Mouse (Mus musculus) Patski (cell line): ENCODE measurements at regions not wholly inside any gene's neighbourhood (a gene's known extent, or its start where the extent isn't known, plus 50 kb on each side); places are given as distances from the start of the nearest gene placed in this dataset.

Experiments
- ATAC-seq: fragments of 100-300 bp; one replicate; pipeline ENCODE4 v1.8.0; 2021
- CTCF ChIA-PET: fragments of 350-600 bp; sonication (Branson Sonifier 250); formaldehyde crosslinking; loops from one replicate; lab custom pipeline; 2022; ENCODE audit warnings: inconsistent platforms; lab: Charles Lee
- POLR2A ChIA-PET: fragments of 350-600 bp; sonication (Branson Sonifier 250); formaldehyde crosslinking; loops from one replicate; lab custom pipeline; 2022; ENCODE audit warnings: antibody characterized with exemption, inconsistent platforms; lab: Charles Lee
- DNase-seq: peaks from one replicate; pipeline ENCODE4 v3.0.0-alpha.2; 2011; ENCODE audit warnings: low read depth, low spot score
- H3K27me3 ChIP-seq: fragments of 371-371 bp; one replicate; pipeline ENCODE4 v1.5.1; 2021
- CTCF ChIP-seq: fragments of 100-300 bp; IDR thresholded peaks from one replicate; pipeline ENCODE4 v1.5.1; 2021
- in situ Hi-C: fragments of 300-500 bp; cut with MboI; formaldehyde crosslinking; loops from 3 replicates; pipeline ENCODE4 v1.11.1; 2018; ENCODE audit warnings: low pct_unique_long_range_greater_than_20kb, mixed read lengths

DNA sequence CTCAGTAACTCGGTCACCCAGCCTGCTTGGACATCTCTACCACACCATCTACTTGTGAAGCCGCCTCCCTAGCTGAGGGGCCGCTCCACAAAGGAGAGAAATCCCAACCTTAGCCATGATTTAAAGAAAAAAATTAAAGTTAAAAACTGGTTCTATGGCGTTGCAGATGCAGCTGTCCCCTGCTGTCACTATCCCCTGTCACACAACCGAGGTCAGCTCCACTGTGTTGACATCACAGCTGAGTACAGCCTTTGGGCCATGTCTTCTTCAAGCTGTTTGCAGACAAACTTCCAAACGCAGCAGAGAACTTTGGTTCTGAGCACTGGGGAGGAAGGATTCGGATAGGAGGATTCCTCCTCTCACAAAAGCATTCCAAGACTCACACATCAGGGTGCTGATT lies 278.1 kb upstream of the Pabpc6 start:
- ChIA-PET POLR2A (no interaction called here), CTCF (interaction anchor here (1.2 kb wide), 1 partner anchor 23 kb away, joined by 3 read pairs; no protein-coding TSS in a partner anchor)
- no peak for TF ChIP-seq CTCF
- ATAC-seq (no peak), DNase-seq (no peak)
- in situ Hi-C loops, result no loop called here
- H3K27me3 ChIP-seq, result no peaks in the 10 kb centered on the region

- H3K27me3 ChIP-seq, result no peaks in the 10 kb centered on the region
- DNase-seq (no peak), ATAC-seq (no peak)
- POLR2A ChIA-PET, result no interaction called here
- TF ChIP-seq CTCF, result peak; percentile 62
- CTCF ChIA-PET, result interaction anchor here (1.2 kb wide), 1 partner anchor 366 kb away, joined by 3 read pairs; no protein-coding TSS in a partner anchor
- in situ Hi-C loops, result loop anchor here (5.0 kb wide), 1 partner anchor 368 kb away; no protein-coding TSS in a partner anchor
These were observed 275.0 kb upstream of the Pabpc6 start for GRCm38 (mm10) chr17:9944513-9944912.

DNA sequence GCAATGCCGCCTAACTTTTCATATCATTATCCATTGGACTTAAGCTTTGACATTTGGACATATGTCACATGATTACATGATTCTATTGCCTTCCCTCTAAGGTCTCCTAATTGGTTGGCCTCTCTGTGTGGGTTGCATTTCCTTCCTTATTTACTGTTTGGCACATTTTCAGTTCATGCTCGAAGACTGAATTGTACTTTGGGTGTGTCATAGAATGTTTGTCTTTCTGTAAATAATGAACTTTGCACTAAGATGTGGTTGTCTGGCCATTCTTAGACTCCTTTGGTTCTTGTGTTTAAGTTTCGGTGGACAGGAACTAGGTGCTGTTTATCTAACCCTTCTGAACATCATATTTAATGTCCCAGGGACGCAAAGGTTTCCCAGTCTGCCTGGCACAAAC lies 272.7 kb upstream of the Pabpc6 start:
- in situ Hi-C loops, result loop anchor here (5.0 kb wide), 1 partner anchor 370 kb away; no protein-coding TSS in a partner anchor
- ATAC-seq, result no peak

GRCm38 (mm10) chr17:9939576-9939975 lies 270.1 kb upstream of the Pabpc6 start:
- ChIA-PET POLR2A (no interaction called here), CTCF (interaction anchor here (1.1 kb wide), 1 partner anchor 11 kb away, joined by 3 read pairs; no protein-coding TSS in a partner anchor)
- DNase-seq (no peak), ATAC-seq (no peak)
- no peak for TF ChIP-seq CTCF
- in situ Hi-C loops, result no loop called here
- peaks cover 6% of the 10 kb centered on the region for H3K27me3 ChIP-seq

More for the DNA sequence above, 272.7 kb upstream of the Pabpc6 start:
- ChIA-PET POLR2A (no interaction called here), CTCF (no interaction called here)
- no peaks in the 10 kb centered on the region for H3K27me3 ChIP-seq
- no peak for DNase-seq
- no peak for TF ChIP-seq CTCF

- ATAC-seq (no peak), DNase-seq (no peak)
- peaks cover 6% of the 10 kb centered on the region for H3K27me3 ChIP-seq
- CTCF ChIA-PET, result no interaction called here
- no peak for TF ChIP-seq CTCF
- POLR2A ChIA-PET, result no interaction called here
- in situ Hi-C loops, result no loop called here
These were observed 268.9 kb upstream of the Pabpc6 start for GRCm38 (mm10) chr17:9938426-9938825.

- DNase-seq (no peak), ATAC-seq (no peak)
- in situ Hi-C loops, result no loop called here
- POLR2A ChIA-PET, result no interaction called here
- TF ChIP-seq CTCF, result no peak
- peaks cover 6% of the 10 kb centered on the region for H3K27me3 ChIP-seq
- CTCF ChIA-PET, result interaction anchor here (0.6 kb wide), 1 partner anchor 367 kb away, joined by 3 read pairs; no protein-coding TSS in a partner anchor
These were observed 267.7 kb upstream of the Pabpc6 start for GRCm38 (mm10) chr17:9937211-9937610.

DNA sequence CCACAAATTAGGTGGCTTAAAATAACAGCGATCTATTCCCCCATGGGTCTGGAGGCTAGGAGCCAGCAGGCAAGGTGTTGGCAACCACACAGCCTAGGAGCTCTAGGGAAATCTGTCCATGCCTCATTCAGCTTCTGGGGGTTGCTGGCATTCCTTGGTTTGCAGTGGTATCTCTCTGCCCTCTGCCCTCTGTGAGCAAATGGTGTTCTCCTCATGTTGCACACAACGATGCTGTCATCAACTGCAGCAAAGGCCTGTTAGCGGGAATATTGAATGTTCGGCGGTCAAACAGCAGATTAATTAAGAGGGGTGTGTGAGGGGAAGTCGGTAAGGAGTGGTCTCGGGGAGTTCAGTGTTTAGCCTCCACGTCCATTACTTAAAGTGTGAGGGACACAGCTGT lies 262.7 kb upstream of the Pabpc6 start:
- H3K27me3 ChIP-seq, result peaks cover 6% of the 10 kb centered on the region
- no peak for ATAC-seq
- in situ Hi-C loops, result no loop called here
- TF ChIP-seq CTCF, result no peak
- POLR2A ChIA-PET, result no interaction called here
- no peak for DNase-seq
- CTCF ChIA-PET, result no interaction called here

GRCm38 (mm10) chr17:9931526-9931925 lies 262.0 kb upstream of the Pabpc6 start:
- in situ Hi-C loops, result no loop called here
- ATAC-seq (no peak), DNase-seq (no peak)
- TF ChIP-seq CTCF, result no peak
- peaks cover 6% of the 10 kb centered on the region for H3K27me3 ChIP-seq
- POLR2A ChIA-PET, result no interaction called here
- CTCF ChIA-PET, result no interaction called here

DNA sequence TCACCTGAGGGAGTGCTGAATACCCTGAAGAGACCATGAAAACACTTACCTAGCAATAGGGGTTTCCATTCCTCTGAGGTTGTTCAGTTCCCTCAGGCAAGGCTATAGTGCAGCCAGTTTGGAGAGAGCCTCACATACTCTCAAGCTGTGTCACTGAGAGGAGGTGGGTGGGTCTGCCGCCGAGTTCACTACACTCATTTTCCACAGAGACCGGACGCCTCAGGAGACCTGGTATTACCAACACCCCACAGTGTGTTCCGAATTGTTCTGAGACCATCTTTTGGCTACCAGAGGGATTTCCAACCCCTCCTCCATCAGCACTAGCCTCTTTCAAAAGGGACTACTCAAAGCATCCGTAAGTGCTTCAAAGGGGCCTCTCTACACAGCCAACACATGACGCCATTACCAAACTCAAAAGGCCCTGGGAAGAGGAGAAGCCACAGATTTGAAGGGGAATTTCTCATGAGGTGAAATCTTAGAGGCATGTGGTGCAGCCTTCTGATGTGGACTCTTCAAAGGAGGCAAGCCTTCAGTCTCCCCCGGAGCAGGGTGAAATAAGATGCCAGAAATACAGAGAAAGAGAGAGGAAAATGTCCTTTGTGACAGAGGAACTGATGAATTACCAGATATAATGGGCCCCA lies 260.1 kb upstream of the Pabpc6 start:
- ATAC-seq (no peak), DNase-seq (no peak)
- POLR2A ChIA-PET, result no interaction called here
- peaks cover 11% of the 10 kb centered on the region for H3K27me3 ChIP-seq
- no peak for TF ChIP-seq CTCF
- CTCF ChIA-PET, result no interaction called here
- in situ Hi-C loops, result no loop called here

- H3K27me3 ChIP-seq, result peaks cover 11% of the 10 kb centered on the region
- TF ChIP-seq CTCF, result no peak
- ChIA-PET POLR2A (no interaction called here), CTCF (no interaction called here)
- in situ Hi-C loops, result no loop called here
- ATAC-seq (no peak), DNase-seq (no peak)
These were observed 258.2 kb upstream of the Pabpc6 start for GRCm38 (mm10) chr17:9927724-9928123.

DNA sequence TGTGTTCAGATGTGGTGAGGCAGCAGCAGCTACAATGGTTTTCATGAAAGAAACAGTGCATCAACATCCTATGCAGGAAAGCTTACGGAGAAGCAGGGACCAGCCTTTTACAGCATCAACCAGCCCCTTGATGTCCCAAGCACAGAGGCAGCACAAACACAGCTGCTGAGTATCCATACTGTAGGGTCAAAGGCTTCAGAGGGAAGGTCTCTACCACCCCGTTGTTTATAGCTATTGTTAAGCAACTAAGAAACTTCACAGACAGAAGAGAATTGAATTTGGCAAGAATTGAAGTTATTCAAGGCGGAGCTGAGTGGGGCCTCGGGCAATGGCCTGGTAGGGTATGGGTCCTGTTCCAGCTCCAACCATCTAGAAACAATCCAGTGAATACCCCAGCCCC lies 256.8 kb upstream of the Pabpc6 start:
- peaks cover 11% of the 10 kb centered on the region for H3K27me3 ChIP-seq
- no peak for ATAC-seq
- ChIA-PET POLR2A (no interaction called here), CTCF (interaction anchor here (1.1 kb wide), 1 partner anchor 17 kb away, joined by 3 read pairs; no protein-coding TSS in a partner anchor)
- in situ Hi-C loops, result no loop called here
- no peak for TF ChIP-seq CTCF
- DNase-seq, result no peak
